Mouse (Mus musculus): ENCODE data around the gene Prx. TPM values are rescaled to one million over a fixed set of nuclear protein-coding genes. Genes with fewer than 3 reads are reported as not detected.

The Prx gene
- polyA plus RNA-seq, 1 experiment from 2014 or later = 6.2 TPM

DNA sequence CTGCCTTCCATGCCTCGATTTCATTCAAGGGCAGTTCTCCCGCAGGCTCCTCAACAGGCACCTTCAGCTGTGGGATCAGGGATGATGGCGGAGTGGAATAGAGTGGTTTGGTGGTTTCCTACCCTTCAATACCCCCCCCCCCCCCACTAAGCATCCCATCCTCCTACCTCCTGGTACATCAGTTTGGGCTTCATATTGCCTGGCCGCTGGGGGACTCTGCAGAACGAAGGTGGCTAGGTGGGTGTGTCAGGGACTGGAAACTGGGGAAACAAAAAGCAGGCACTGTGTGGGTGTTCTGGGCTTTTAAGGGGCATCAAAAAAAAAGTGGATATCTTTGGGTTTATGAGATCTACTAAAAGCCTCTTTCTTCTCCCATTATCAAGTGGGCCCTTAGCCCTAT is 42.8 kb downstream of the Prx start:
- H3K36me3 ChIP-seq = peaks cover 33% of the 10 kb centered on the region; the same call in 1 of the 2 replicates
- H3K4me3 ChIP-seq = peak overlapping the region; percentile 55
- peak overlapping the region; percentile 89 for H3K4me2 ChIP-seq (replicated peaks)
- H3K9me3 ChIP-seq = no peaks in the 10 kb centered on the region
- H3K9ac ChIP-seq = peak overlapping the region; percentile 62; the same call in 1 of the 2 replicates
- no peak for ATAC-seq (ENCODE audit: insufficient number of reproducible peaks, insufficient read depth, low FRiP score, low TSS enrichment)
- WGBS = 50% methylated on average over 5 of the region's 5 CpGs
- H3K27me3 ChIP-seq = no peaks in the 10 kb centered on the region
- H3K4me1 ChIP-seq = peaks cover 11% of the 10 kb centered on the region; the same call in 1 of the 2 replicates
- no peak overlapping the region for H3K27ac ChIP-seq

DNA sequence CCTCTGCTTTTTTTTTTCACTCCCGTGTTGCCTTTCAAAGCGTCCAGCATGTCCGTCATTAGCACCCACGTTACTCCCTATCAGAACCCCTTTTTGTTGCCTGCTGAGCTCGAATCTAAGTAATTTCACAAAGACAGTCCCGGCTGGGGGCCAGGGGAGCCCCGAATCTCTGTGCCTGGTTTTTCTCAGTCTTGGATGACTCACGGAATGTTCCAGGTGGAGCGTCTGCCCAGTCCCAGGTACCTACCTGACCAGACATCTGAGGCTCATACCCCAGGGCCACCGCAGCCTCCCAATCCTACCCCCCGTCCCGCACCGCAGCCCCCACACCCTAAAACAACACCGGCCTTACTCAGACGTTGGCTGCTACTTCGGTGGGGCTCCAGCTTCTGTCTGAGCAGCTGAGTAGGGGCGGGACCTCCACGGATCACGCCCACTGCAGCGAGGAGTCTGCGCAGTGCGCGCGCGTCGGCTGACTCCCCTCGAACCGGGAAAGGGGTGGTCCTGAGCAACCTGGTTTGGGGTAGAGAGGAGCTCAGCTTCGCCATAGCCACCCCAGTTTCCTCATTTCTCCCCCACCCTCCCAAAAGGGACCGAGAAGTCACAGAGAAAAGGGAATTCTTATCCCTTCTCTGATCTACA is 43.4 kb downstream of the Prx start:
- Histone ChIP-seq H3K9me3 (no peaks in the 10 kb centered on the region), H3K4me2 (replicated peaks) (peak overlapping the region; percentile 89), H3K9ac (peak overlapping the region; percentile 62), H3K27me3 (no peaks in the 10 kb centered on the region), H3K4me1 (peaks cover 11% of the 10 kb centered on the region; the same call in 1 of the 2 replicates), H3K36me3 (peaks cover 27% of the 10 kb centered on the region; the same call in 1 of the 2 replicates), H3K4me3 (peak overlapping the region; percentile 55), H3K27ac (no peak overlapping the region)
- ATAC-seq (ENCODE audit: insufficient number of reproducible peaks, insufficient read depth, low FRiP score, low TSS enrichment) = peak; percentile 93
- WGBS = 2% methylated on average over 30 of the region's 30 CpGs

DNA sequence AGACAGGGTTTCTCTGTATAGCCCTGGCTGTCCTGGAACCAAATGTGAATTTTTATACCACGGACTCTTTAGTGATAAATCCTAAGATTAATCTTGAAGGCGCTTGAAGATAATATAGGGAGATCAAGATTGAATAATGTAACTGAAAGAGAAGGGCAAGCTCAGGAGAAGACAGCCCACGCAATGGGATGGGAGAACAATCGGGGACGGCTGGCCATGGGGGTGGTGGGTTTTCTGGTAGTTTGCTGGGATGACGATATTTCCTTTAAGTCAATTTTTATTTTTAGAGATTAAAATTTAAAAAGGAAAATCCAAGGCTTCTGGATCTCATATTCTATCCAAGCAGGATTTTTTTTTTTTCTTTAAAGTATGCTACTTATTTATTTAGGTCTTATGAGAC is 43.9 kb downstream of the Prx start:
- Histone ChIP-seq H3K27me3 (no peaks in the 10 kb centered on the region), H3K27ac (no peak overlapping the region), H3K4me3 (peak overlapping the region; percentile 55), H3K4me2 (replicated peaks) (peak overlapping the region; percentile 89), H3K36me3 (peaks cover 22% of the 10 kb centered on the region; the same call in 1 of the 2 replicates), H3K9ac (0 out of 2 replicates have a peak overlapping the region, but pooled peaks have one; percentile 62), H3K9me3 (no peaks in the 10 kb centered on the region), H3K4me1 (peaks cover 11% of the 10 kb centered on the region; the same call in 1 of the 2 replicates)
- ATAC-seq (ENCODE audit: insufficient number of reproducible peaks, insufficient read depth, low FRiP score, low TSS enrichment) = no peak
- 52% methylated on average over 6 of the region's 6 CpGs for WGBS

DNA sequence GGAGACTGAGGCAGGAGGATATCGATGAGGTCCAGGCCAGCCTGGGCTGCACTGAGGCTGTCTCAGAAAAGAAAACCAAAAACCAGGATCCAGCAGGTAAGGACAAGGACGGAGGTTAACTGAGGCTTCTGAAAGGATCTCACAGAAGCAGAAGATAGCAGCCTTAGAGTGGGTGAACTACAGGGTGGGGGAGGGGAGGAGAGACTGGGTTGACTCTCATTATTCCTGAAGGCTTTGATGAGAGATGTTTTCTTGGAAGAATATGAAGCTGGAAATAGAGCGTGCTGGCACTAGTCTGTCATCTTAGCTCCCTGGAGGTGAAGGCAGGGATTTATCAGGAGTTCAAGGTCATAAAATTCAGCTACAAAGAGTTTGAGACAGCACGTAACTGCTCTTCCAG is 44.7 kb downstream of the Prx start:
- H3K36me3 ChIP-seq = peaks cover 16% of the 10 kb centered on the region; the same call in 1 of the 2 replicates
- H3K27me3 ChIP-seq = no peaks in the 10 kb centered on the region
- peaks cover 11% of the 10 kb centered on the region; the same call in 1 of the 2 replicates for H3K4me1 ChIP-seq
- no peak overlapping the region for H3K4me2 ChIP-seq (replicated peaks)
- no peak for ATAC-seq (ENCODE audit: insufficient number of reproducible peaks, insufficient read depth, low FRiP score, low TSS enrichment)
- H3K27ac ChIP-seq = no peak overlapping the region
- no peak overlapping the region for H3K9ac ChIP-seq
- no peak overlapping the region for H3K4me3 ChIP-seq
- 92% methylated on average over 4 of the region's 4 CpGs for WGBS
- H3K9me3 ChIP-seq = no peaks in the 10 kb centered on the region

DNA sequence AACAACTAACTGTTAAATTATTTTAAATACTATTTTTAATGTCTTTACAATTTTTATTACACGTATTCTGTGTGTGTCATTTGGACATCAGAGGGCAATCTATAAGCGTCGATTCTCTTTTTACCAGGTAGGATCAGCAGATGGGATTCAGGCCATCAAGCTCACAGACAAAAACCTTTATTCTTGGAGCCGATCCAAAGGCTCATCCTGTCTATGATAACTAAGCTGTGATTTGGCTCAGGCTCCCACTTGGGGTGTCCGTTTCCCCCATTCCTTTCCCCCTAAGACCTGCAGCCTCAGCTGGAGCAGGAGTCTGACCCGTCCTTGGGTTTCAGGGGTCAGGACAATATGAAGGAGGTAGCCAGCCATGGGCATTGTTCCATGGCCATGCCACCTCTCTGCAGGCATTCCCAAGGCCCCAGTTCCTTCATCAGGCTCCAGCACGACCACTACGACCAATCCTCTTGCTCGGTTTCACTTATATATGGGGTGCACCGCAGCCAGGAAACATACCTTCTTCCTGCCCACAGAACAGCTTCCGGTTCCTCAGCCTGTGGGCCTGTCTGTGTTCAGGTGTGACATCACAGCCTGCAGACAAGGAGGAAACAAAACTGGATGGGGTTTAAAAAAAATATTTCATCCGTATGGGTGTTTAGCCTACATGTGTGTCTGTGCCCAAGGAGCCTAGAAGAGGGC is 45.7 kb downstream of the Prx start:
- WGBS = 88% methylated on average over 12 of the region's 12 CpGs
- Histone ChIP-seq H3K4me1 (peaks cover 11% of the 10 kb centered on the region; the same call in 1 of the 2 replicates), H3K4me3 (no peak overlapping the region), H3K27ac (no peak overlapping the region), H3K9me3 (no peaks in the 10 kb centered on the region), H3K36me3 (0 out of 2 replicates have a peak, but pooled peaks cover 7% of the 10 kb centered on the region), H3K9ac (no peak overlapping the region), H3K4me2 (replicated peaks) (no peak overlapping the region), H3K27me3 (no peaks in the 10 kb centered on the region)
- ATAC-seq (ENCODE audit: insufficient number of reproducible peaks, insufficient read depth, low FRiP score, low TSS enrichment) = no peak

DNA sequence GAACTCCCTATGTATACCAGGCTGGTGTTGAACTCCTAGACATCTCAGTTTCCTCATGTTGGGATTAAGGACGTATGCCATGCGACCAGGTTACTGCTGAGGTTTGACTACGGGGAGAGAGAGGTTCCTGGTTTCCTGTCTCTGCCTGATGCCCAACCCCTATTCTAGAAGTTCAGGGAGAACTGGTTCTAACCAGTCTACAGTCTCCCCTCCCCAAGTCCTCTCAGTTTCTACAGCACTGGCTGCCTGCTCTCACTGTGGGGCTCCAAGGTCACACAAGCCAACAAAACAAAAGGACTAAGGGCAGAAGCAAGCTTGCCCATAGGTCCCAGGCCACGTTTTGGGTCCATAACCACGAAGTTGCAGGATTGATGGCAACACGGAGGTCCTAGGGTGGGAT is 50.5 kb downstream of the Prx start:
- ATAC-seq (ENCODE audit: insufficient number of reproducible peaks, insufficient read depth, low FRiP score, low TSS enrichment) = no peak
- peaks cover 10% of the 10 kb centered on the region for H3K4me1 ChIP-seq

DNA sequence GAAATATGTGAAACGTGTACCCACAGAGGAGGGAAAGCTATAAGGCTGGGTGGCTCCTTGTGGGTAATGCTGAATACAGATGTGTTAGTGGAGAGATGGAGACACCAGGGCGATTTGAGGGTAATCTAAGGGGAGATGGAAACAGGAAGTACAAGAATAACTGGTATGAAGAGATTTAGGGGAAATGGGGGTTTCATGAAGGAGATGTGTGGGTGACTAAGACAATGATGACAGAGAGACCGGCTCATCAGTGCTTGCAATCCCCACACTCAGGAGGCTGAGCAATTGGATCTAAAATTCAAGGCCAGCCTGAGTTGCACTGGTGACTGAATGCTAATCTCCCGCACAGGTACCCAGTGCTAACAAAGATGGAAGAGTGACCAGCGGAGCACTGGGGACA is 52.9 kb downstream of the Prx start:
- Histone ChIP-seq H3K4me1 (peaks cover 10% of the 10 kb centered on the region), H3K4me3 (peak overlapping the region; percentile 78), H3K4me2 (replicated peaks) (peak overlapping the region; percentile 73), H3K36me3 (peaks cover 10% of the 10 kb centered on the region), H3K27ac (no peak overlapping the region), H3K27me3 (no peaks in the 10 kb centered on the region), H3K9me3 (no peaks in the 10 kb centered on the region), H3K9ac (peak overlapping the region; percentile 45; the same call in 1 of the 2 replicates)
- 59% methylated on average over 5 of the region's 5 CpGs for WGBS
- ATAC-seq (ENCODE audit: insufficient number of reproducible peaks, insufficient read depth, low FRiP score, low TSS enrichment) = no peak

More for the DNA sequence above, 50.5 kb downstream of the Prx start:
- no peak overlapping the region for H3K9ac ChIP-seq
- WGBS = 79% methylated on average over 6 of the region's 6 CpGs
- H3K4me3 ChIP-seq = no peak overlapping the region
- H3K4me2 ChIP-seq (replicated peaks) = no peak overlapping the region
- H3K36me3 ChIP-seq = no peaks in the 10 kb centered on the region
- no peaks in the 10 kb centered on the region for H3K27me3 ChIP-seq
- no peaks in the 10 kb centered on the region for H3K9me3 ChIP-seq
- no peak overlapping the region for H3K27ac ChIP-seq

DNA sequence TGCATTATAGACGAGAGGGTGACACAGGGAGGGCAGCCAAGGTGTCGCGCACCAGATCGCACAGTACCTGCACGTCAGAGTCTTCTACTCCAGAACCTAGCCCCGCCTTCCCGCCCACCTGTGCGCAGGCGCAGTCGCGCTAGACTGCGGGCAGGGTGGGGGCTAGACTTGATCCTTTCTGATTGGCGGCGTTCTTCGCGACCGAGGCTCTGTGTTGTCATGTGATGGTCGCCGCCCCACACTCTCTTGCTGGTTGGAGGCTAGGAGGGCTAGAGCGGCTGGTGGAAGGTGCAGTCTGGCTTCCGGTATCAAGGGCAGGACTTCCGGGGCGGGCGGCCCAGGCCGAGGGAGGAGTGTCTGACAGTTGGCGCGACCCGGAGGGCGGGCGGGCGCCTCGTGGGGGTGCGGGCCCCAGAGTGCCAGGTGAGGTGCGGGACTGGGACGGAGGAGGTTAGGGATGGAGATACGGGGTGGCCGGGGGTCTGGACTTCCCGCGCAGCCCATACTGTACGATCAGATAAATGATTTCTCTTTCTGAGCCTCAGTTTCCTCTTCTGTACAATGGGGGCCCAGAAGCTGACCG is 53.9 kb downstream of the Prx start, which contains the start of the genes Pld3 and 2310022A10Rik:
Gene Pld3 (minus strand): TSS at position 288 of the 583 bp plus-strand sequence.
Gene 2310022A10Rik (plus strand): TSS at position 303 of the 583 bp plus-strand sequence.
- Histone ChIP-seq H3K36me3 (peaks cover 10% of the 10 kb centered on the region), H3K9ac (peak within 1 kb of the TSS; percentile 78), H3K4me3 (peak within 1 kb of the TSS; percentile 78), H3K27me3 (no peaks in the 10 kb centered on the region), H3K27ac (no peak within 1 kb of the TSS), H3K4me2 (replicated peaks) (peak within 1 kb of the TSS; percentile 73), H3K4me1 (peaks cover 10% of the 10 kb centered on the region), H3K9me3 (no peaks in the 10 kb centered on the region)
- ATAC-seq (ENCODE audit: insufficient number of reproducible peaks, insufficient read depth, low FRiP score, low TSS enrichment) = peak; percentile 99
- 1% methylated on average over 41 of the region's 41 CpGs for WGBS

DNA sequence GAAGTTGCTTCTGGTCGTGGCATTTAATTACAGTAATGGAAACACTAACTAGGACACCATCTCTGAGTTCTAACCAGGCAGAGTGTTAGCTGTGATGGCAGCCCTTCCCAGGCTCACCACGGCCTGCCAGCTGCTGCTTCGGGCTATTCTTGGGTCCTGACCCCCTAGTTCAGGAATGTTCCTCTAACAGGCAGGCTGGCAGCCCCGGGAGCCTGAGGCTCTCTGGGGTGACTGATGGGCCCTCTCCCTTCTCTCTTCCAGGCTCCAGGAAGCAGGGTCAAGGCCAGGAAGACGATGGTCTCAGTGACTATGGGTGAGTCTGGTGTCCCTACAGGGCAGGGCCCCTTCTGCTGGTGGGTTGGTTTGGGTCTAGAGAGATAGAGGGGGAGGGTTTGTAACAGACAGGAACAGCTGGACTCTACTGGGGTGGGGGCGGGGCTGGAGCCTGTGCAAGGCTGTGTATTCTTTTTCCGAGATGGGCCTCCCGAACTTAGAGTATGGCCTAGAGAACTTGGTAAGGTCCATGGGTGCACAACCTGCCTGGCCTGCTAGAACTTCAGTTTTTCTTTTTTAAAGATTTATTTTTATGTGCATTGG is 61.3 kb downstream of the Prx start:
- Histone ChIP-seq H3K4me2 (replicated peaks) (no peak overlapping the region), H3K27me3 (no peaks in the 10 kb centered on the region), H3K4me1 (no peaks in the 10 kb centered on the region), H3K36me3 (peaks cover 56% of the 10 kb centered on the region), H3K27ac (no peak overlapping the region), H3K9ac (0 out of 2 replicates have a peak overlapping the region, but pooled peaks have one; percentile 7), H3K9me3 (no peaks in the 10 kb centered on the region), H3K4me3 (no peak overlapping the region)
- 67% methylated on average over 8 of the region's 8 CpGs for WGBS
- no peak for ATAC-seq (ENCODE audit: insufficient number of reproducible peaks, insufficient read depth, low FRiP score, low TSS enrichment)

DNA sequence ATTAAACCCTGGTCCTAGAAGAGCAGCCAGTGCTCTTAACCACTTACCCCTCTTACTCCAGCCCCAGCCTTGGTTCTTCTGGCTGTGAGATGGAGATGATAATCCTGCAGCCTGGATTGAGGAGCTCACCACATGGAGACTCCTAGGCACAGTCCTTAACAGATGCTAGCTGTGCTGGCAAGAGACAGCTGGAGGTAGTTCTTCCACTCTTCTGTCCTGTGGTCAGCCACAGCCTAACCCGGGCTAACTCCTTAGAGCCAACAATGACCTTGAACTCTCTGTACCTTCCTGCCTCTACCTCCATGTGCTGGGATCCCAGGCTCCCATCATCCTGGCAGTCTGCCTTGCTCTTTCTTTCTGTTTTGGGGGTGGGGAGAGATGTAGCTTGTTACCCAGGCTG is 61.9 kb downstream of the Prx start:
- no peak overlapping the region for H3K27ac ChIP-seq
- no peak for ATAC-seq (ENCODE audit: insufficient number of reproducible peaks, insufficient read depth, low FRiP score, low TSS enrichment)
- WGBS = 90% methylated on average over 1 of the region's 1 CpGs
- no peak overlapping the region for H3K4me3 ChIP-seq
- no peaks in the 10 kb centered on the region for H3K9me3 ChIP-seq
- H3K4me2 ChIP-seq (replicated peaks) = no peak overlapping the region
- no peaks in the 10 kb centered on the region for H3K27me3 ChIP-seq
- 0 out of 2 replicates have a peak overlapping the region, but pooled peaks have one; percentile 7 for H3K9ac ChIP-seq
- H3K4me1 ChIP-seq = no peaks in the 10 kb centered on the region
- peaks cover 55% of the 10 kb centered on the region for H3K36me3 ChIP-seq

Measured in embryonic facial prominence, embryonic 12.5 days (tissue).